Mouse (Mus musculus) CH12.LX (cell line): ENCODE results near the gene Cd55b. TPM values are rescaled to one million over a fixed set of nuclear protein-coding genes. Genes with fewer than 3 reads are reported as not detected.
A peak's percentile ranks its signal among the peaks of the same experiment; 100 is the strongest.

ENCODE experiments used
- DNase-seq: peaks from one replicate; pipeline ENCODE4 v3.0.0-alpha.2; 2013; ENCODE audit errors: extremely low read depth
- H3K27ac ChIP-seq: 2 replicates; pipeline ENCODE4 v1.5.1; 2012; ENCODE audit warnings: low read depth, mild to moderate bottlenecking, control low read depth, moderate library complexity; ENCODE audit not compliant: insufficient read depth
- H3K27me3 ChIP-seq: replicated peaks from 2 replicates; pipeline ENCODE3; 2012; ENCODE audit warnings: inconsistent platforms
- H3K36me3 ChIP-seq, 2 experiments: replicated peaks in 1 of 2; 2 replicates each; pipeline versions ENCODE3 to v1.6.1; 2012; ENCODE audit warnings: inconsistent platforms in 1 of 2, low read length in 1 of 2, mild to moderate bottlenecking in 1 of 2, mixed read lengths in 1 of 2, moderate library complexity in 1 of 2; ENCODE audit not compliant: control insufficient read depth in 1 of 2, insufficient read depth in 1 of 2
- H3K4me1 ChIP-seq, 2 experiments: 2 replicates each; pipeline ENCODE4 v1.6.1; 2012; ENCODE audit warnings: inconsistent platforms in 1 of 2, moderate library complexity in 1 of 2; ENCODE audit not compliant: insufficient read depth in 2 of 2, control insufficient read depth in 1 of 2
- H3K4me2 ChIP-seq: 2 replicates; pipeline ENCODE4 v1.6.1; 2012; ENCODE audit warnings: low read depth, mild to moderate bottlenecking, control low read depth; ENCODE audit not compliant: poor library complexity, insufficient read depth, severe bottlenecking
- H3K4me3 ChIP-seq, 3 experiments: fragments of 150-350 bp in 1 of 3; sonication (generic) in 1 of 3; replicated peaks in 1 of 3; 2 replicates each; pipeline versions ENCODE3 to v1.5.1; 2011 to 2012; ENCODE audit warnings: low read depth in 2 of 3, low read length in 2 of 3, mild to moderate bottlenecking in 2 of 3, moderate library complexity in 2 of 3, control low read depth in 1 of 3, improper control_type of control experiment in 1 of 3, inconsistent platforms in 1 of 3, mixed read lengths in 1 of 3; ENCODE audit not compliant: poor library complexity in 1 of 3
- H3K79me2 ChIP-seq: replicated peaks from 2 replicates; pipeline ENCODE4 v1.6.1; 2012; ENCODE audit warnings: mild to moderate bottlenecking, moderate library complexity; ENCODE audit not compliant: control insufficient read depth, poor library complexity, insufficient read depth, severe bottlenecking; ENCODE audit errors: extremely low read depth
- H3K9ac ChIP-seq: 2 replicates; pipeline ENCODE4 v1.6.1; 2012; ENCODE audit warnings: low read depth, mild to moderate bottlenecking, control low read depth, moderate library complexity; ENCODE audit not compliant: insufficient read depth
- H3K9me3 ChIP-seq: replicated peaks from 2 replicates; pipeline ENCODE3; 2012; ENCODE audit warnings: low read length, inconsistent platforms, mixed read lengths
- CTCF ChIP-seq, 2 experiments: IDR thresholded peaks in 1 of 2; conservative IDR thresholded peaks in 1 of 2; 2 replicates each; pipeline ENCODE4 v1.5.1; 2011 to 2012; ENCODE audit warnings: low read depth in 2 of 2, low read length in 2 of 2, improper control_type of control experiment in 1 of 2, inconsistent platforms in 1 of 2, mild to moderate bottlenecking in 1 of 2, moderate library complexity in 1 of 2
- MEF2A ChIP-seq: IDR thresholded peaks from 2 replicates; pipeline ENCODE4 v1.6.1; 2014; ENCODE audit warnings: low read depth, mild to moderate bottlenecking, inconsistent platforms, low read length, improper control_type of control experiment, borderline replicate concordance
- NELFE ChIP-seq: IDR thresholded peaks from 2 replicates; pipeline ENCODE4 v1.6.1; 2011; ENCODE audit warnings: low read depth, low read length, improper control_type of control experiment
- PAX5 ChIP-seq: IDR thresholded peaks from 2 replicates; pipeline ENCODE4 v1.6.1; 2012; ENCODE audit warnings: low read length, inconsistent platforms, mixed read lengths
- POLR2AphosphoS2 ChIP-seq: IDR thresholded peaks from 2 replicates; pipeline ENCODE4 v1.6.1; 2011; ENCODE audit warnings: low read depth, low read length, improper control_type of control experiment
- RCOR1 ChIP-seq: conservative IDR thresholded peaks from 2 replicates; pipeline ENCODE4 v1.6.1; 2012; ENCODE audit warnings: low read depth, mild to moderate bottlenecking, inconsistent platforms, low read length, improper control_type of control experiment
- SIN3A ChIP-seq: IDR thresholded peaks from 2 replicates; pipeline ENCODE4 v1.6.1; 2012; ENCODE audit warnings: low read length, improper control_type of control experiment, inconsistent platforms
- ZNF384 ChIP-seq: IDR thresholded peaks from 2 replicates; pipeline ENCODE4 v1.6.1; 2012; ENCODE audit warnings: low read depth, low read length, improper control_type of control experiment, inconsistent platforms
- dilution Hi-C: fragments of 300-500 bp; cut with MboI; formaldehyde crosslinking; loops from 2 replicates; pipeline ENCODE4 v1.14.3; 2020; ENCODE audit warnings: low sequenced_read_pairs; ENCODE audit not compliant: extremely low pct_unique_long_range_greater_than_20kb, extremely low pct_ligation_motif_present
- in situ Hi-C: fragments of 300-500 bp; cut with MboI; formaldehyde crosslinking; loops from 3 replicates; pipeline ENCODE4 v1.14.3; 2019; ENCODE audit warnings: low sequenced_read_pairs, low pct_ligation_motif_present, low pct_unique_long_range_greater_than_20kb, mixed read lengths
- polyA plus RNA-seq: library from polyadenylated mRNA; unstranded; fragments of >175 nt; gene quantifications from 2 replicates; pipeline ENCODE4 v1.2.1, GENCODE M21; 2012; ENCODE audit warnings: low read depth; ENCODE audit not compliant: insufficient read length
- total RNA-seq, 2 experiments: library from RNA; depleted of rRNA; stranded (reverse); fragments of 300-350 nt in 1 of 2; fragments of >200 nt in 1 of 2; gene quantifications; 2 replicates each; pipeline ENCODE4 v1.2.3; 2012 to 2014

Gene Cd55b
- total and polyA plus RNA-seq, 3 experiments: not detected

DNA sequence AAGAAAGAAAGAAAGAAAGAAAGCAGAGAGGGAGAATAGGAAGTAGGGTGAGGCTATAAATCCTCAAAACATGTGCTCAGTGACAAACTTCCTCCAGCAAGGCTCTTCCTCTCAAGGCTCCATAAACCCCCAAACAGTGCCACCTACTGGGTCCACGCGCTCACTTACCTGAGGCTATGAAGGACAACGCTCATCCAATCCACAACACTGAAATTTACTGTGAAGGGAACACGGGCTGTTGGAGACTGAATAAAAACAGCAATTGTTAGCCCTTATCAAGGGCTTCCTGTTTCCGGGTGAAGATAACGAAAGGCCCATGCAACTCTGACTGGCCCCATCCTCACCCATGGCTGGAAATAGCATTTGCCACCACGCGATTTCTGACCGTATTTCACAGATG is 80.4 kb downstream of the Cd55b start:
- TF ChIP-seq MEF2A: no peak
- TF ChIP-seq ZNF384: no peak
- no peak for TF ChIP-seq PAX5
- TF ChIP-seq CTCF (conservative IDR thresholded peaks at IDR 0.05 in 1 of 2, IDR thresholded peaks at IDR 0.05 in 1 of 2; ENCODE audit: low read depth in 2 of 2, low read length in 2 of 2): peak in 1 of 2 experiments; percentile 42; a peak in 2 of 4 replicates
- TF ChIP-seq POLR2AphosphoS2: no peak
- TF ChIP-seq RCOR1: no peak
- no peak for TF ChIP-seq NELFE
- no peak for TF ChIP-seq SIN3A
- H3K9ac ChIP-seq: no peak overlapping the region
- peak; percentile 27 for DNase-seq

More for the DNA sequence above, 80.4 kb downstream of the Cd55b start:
- no peak overlapping the region for H3K4me3 ChIP-seq
- H3K79me2 ChIP-seq: no peaks in the 10 kb centered on the region
- no peaks in the 10 kb centered on the region for H3K27me3 ChIP-seq
- H3K27ac ChIP-seq: no peak overlapping the region
- no peaks in the 10 kb centered on the region for H3K9me3 ChIP-seq
- no peak overlapping the region for H3K4me2 ChIP-seq
- dilution Hi-C loops: no loop called here
- in situ Hi-C loops: no loop called here
- no peaks in the 10 kb centered on the region; a peak in 1 of 4 replicates for H3K4me1 ChIP-seq
- H3K36me3 ChIP-seq: no peaks in the 10 kb centered on the region

Other genes starting within 250 kb of the Cd55b start
- 0.25 and 1.0 TPM in 2 replicates for gene Cd55, start 39.7 kb upstream of the Cd55b start, total RNA-seq (2012; rRNA removed)
- gene Cd55, start 39.7 kb upstream of the Cd55b start, total RNA-seq (2014; rRNA removed): 1.5 and 1.7 TPM in 2 replicates
- gene Cd55, start 39.7 kb upstream of the Cd55b start, polyA plus RNA-seq: 1.1 and 1.8 TPM in 2 replicates
- gene Zp3r, start 206.6 kb upstream of the Cd55b start, total RNA-seq (2012; rRNA removed): not detected in 2 replicates
- not detected in 2 replicates for gene Zp3r, start 206.6 kb upstream of the Cd55b start, total RNA-seq (2014; rRNA removed)
- not detected in 2 replicates for gene Zp3r, start 206.6 kb upstream of the Cd55b start, polyA plus RNA-seq
- gene C4bp, start 238.6 kb upstream of the Cd55b start, total RNA-seq (2012; rRNA removed): not detected in 2 replicates
- 0.26 TPM in 1 of 2 replicates, not detected in the other for gene C4bp, start 238.6 kb upstream of the Cd55b start, total RNA-seq (2014; rRNA removed)
- not detected in 2 replicates for gene C4bp, start 238.6 kb upstream of the Cd55b start, polyA plus RNA-seq